Mouse (Mus musculus) frontal cortex, postnatal 10 days (tissue): Measurements from ENCODE around the gene Nhlh1.

ENCODE experiments used
- DNase-seq, 2 experiments: peaks; one replicate each; pipeline ENCODE4 v3.0.0; 2022; ENCODE audit warnings: low spot score in 2 of 2, mixed read lengths in 1 of 2

The Nhlh1 gene

DNA sequence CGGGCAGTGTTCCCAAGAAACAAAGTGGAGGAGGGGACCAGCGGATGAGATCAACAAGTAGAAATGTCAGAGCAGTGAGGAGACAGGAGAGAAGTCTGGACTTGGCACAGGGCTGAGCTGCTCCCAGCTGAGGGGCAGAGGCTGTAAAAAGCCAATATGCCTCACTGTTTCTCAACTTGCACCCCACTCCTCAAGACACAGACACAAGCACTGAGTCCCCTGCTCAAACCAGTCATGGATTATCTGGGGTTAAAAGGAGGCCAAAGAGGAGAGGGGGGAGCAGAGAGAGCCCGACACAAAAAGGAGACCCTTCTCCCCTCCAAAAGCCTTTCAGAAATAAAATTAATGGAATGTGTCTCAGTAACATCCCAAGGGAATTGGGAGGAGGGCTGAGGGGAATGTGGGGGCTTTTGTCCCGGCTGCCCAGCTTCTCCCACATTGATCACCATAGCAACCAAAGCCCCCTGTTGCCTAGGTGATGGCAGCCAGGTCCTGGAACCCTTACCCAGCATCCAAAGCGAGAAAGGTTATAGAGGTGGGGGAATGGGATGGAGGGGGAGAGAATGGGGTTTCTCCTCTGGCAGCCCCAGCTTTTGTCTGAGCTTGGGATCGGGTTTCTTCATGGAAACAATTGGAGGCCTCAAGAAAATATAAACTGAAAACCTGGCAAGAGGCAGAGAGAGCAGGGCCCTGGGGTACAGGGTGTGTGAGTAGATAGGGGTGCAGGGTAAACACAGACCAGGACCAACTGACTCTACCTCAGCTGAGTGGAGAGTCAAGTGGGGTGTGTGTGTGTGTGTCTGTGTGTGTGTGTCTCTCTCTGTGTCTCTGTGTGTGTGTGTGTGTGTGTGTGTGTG, 40.5 kb downstream of the Nhlh1 start:
- DNase-seq: peak in 1 of 2 experiments; percentile 27

DNA sequence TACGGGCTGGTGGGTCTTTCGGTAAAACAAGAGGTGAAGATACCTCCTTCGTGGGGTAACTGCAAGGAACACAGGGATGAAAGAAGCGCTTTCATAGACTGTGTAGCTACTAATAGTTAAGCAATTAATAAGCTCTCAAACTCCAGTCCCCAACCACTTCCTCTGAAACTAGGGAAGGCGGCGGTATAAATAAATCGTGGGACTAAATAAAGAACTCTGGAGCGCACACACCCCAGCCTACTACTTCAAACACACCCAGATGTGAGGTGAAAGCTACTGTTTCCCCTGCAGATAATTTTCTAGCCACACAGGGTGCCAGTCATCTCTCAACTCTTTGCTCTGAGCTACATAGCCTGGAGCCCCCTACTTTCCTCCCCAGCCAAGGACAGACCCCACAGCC, 41.3 kb downstream of the Nhlh1 start:
- peak in 1 of 2 experiments; percentile 8 for DNase-seq

GRCm38 (mm10) chr1:172015312-172015939, 41.9 kb downstream of the Nhlh1 start:
- no peak for DNase-seq

DNA sequence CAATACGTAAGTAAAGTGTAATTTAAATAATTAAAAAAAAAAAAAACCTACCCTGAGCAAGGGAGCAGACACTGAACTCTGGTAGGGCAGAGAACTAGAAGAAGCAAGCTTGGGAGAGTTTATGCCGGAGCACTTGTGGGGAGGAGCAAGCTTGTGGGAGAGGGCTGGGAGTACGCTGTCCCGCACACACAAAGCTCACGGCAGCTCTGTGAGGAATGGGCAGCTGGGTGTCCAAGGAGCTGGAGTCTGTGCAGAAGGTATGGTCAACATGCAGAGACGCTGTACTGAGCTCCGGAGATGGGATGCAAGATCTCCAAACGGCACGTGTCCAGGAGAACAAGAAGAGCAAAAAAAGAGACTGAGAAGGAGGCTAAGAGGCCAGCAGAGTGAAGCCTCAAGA, 42.6 kb downstream of the Nhlh1 start:
- no peak for DNase-seq

DNA sequence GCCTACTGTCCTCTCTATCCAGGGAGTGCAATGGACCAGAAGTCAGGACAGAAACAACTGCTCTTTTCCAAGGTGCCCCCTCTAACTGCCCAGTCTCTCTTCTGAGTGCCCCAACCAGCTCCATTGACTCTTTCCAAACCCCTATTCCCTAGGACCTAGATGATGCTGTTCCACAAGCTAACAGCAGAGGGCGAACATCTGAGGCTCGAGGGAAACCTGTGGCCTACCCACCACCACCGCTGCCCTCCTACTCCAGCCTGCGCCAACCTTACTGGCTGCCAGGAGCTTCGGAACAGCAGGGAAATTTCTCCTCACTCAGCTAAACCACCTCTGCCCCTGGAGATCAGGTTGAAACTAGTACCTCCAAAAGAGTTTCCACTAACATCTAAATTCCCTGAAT, 45.3 kb downstream of the Nhlh1 start:
- DNase-seq: peak in 1 of 2 experiments; percentile 65

DNA sequence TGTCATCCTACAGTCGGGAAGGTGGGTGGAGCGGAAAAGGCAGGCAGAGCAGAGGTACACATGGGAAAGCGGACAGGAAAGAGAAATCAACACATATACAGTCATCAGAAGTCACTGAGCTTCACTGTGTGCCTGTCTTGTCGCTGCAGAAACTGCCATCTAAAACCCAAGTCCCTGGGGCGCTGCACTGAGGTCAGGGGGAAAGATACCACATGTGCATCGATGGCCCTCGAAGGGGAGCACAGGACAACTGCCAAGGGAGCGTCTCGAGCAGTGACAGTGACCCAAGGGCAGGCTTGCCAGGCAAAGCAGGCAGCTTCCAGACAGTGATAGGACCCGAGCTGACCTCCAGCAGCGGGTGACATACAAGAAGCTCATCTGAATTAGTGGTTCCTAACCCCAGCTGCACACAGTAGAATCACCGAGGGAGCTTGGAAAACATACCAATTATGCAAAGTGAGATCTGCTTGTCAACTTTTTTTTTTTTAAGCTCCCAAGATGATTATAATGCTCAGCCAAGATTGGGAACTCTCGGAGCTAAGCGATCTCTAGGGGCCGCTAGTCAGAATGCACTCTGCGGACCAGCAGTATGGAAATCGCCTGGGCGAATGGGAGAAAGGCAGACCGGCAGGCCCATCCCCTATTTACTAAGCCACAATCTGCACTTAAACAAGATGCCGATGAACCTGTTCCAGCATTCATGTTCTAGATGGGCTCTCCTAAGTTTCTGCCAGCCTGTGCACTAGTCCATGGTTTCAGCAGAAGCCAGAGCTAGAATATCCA, 47.1 kb downstream of the Nhlh1 start:
- peak in 1 of 2 experiments; percentile 9 for DNase-seq

DNA sequence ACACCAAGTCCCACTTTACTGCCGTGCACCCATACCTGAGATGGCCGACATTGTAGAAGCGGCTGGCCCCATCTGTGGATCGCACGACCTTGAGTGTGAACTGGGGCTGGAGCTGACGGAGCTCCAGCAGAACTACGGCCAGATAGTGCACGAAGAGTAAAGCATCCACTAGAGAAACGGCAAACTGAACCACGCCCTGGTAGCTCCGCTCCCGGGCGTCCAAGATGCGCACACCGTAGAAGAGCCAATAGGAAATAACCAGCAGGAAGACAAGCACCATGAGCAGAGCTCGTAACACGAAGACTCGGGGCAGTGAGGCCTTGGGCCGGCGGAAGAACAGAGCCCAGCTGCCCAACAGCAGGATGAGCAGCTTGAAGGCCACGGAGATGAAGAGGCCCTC, 48.0 kb downstream of the Nhlh1 start:
- no peak for DNase-seq

DNA sequence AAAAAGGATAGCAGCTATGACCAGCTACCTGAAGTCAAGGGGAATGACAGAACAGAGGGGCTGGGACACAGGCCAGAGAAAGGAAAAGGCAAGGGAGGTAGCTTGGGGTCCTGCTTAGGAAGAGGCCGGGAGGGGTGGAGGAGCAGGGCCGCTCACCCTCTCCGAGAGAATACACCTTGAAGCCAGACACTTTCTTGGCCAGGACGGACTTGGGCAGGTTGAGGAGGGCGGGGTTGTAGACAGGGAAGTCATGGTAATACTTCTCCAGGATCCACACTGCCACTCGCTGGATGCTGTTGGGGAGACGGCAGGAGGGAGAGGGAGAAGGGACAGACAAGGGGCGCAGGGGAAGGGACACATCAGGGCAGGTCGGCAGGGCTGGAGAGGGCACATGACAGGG, 49.0 kb downstream of the Nhlh1 start:
- no peak for DNase-seq

GRCm38 (mm10) chr1:172007761-172008160, 49.6 kb downstream of the Nhlh1 start:
- no peak for DNase-seq
